Mouse (Mus musculus): ENCODE measurements around the gene Pigh. TPM values are rescaled to one million over a fixed set of nuclear protein-coding genes. Genes with fewer than 3 reads are reported as not detected.

Gene Pigh
- total RNA-seq, 2 experiments from 2014 or later = 9.8 to 10.2 TPM

DNA sequence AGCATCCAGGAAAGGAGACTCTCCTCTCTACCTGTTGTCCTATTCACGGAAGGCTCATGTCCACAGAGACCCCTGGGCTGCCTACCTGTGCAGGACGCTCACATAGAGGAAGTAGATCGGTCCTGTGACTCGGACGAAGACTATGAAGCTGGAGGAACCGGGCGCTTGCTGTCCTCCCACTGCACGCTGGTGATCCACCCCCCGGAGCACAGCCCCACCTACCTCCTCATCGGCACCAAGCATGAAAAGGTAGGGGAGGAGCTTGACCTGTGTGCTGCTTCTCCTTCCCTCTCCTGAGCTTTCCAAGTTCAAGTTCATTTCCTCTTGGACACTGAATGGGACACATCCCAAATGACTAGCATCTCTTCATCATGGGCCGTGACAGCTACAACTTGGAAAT lies 21.1 kb downstream of the Pigh start:
- no peak for DNase-seq (ENCODE audit: low spot score in 2 of 2)

DNA sequence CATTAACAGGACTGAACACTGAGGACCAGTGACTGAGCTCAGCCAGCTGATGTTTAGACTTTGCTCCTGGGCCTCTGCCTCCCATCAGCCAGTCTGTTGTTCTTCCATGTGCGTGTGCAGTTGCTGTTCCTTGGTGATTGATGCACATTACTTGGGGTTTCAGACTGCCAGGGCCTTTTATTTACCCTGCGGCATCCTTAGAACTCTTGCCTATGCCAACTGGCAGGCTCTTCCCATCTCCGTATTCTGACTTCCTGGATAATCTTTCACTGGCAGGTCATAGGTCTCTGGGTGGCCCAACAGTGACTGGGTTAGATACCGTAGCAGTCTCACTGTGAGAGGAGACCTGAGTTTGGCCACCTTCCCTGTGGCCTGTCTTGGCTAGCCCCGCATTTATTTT lies 21.9 kb downstream of the Pigh start:
- no peak for DNase-seq (ENCODE audit: low spot score in 2 of 2)

DNA sequence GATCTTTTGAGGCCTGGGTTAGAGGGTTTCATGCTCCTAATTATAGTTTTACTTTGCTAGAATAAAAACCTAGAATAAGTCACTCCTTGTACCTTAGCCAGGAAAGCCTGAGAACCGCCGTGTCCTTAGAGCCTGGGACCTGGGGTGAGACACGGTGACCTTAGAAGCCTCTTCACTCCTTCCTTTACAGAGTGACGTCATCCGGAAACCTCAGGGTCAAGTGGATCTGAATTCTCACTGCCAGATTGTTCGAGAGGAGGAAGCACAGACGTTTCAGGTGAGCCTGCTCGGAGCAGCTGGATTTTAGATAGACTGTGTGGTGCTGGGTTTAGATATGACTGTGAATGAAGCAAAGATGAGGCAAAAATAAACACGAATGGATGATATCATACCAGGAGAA lies 23.0 kb downstream of the Pigh start:
- DNase-seq (ENCODE audit: low spot score in 2 of 2) = no peak

- no peak for DNase-seq (ENCODE audit: low spot score in 2 of 2)
These were observed 25.0 kb downstream of the Pigh start for GRCm38 (mm10) chr12:79064451-79064850.

DNA sequence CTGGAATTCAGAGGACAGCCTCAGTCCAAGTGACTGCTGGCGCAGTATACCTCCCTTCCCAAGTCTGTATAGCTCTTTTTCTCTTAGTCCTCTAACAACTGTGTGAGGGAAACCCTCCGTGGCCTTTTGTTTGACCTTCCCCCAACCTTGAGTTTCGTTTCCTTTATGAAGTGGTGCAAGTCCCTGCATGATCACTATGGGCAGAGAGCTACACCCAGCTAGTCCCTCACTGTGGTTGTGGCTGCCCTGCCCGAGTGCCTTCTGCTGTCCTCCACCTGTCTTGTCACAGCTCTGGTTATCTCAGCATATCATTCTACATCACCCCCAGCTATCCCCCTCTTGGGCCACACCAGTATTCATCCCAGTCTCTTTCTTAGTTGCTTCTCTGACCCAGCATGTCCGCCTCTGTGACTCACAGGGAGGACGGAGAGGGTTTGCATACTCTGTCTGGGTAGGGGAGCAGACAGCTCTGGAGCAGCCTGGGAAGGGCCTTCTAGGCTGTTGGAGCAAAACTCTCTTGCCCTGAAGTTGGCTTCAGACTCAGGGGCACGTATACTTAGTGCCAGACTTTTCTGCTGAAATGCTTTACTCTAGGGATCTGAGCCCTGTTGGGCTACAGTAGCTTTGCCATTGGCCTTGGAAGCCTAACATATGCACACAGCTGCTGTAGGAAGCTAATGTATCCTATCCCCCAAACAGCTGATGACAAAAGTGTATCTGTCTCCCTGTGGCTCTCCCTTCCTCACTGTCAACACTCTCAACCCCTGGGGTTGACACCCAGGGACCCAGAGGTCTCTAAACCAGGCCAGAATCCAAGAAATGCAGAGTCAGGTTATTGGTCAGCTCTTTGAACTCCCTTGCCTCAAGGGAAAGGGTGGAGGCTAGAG lies 28.4 kb downstream of the Pigh start:
- DNase-seq (ENCODE audit: low spot score in 2 of 2) = no peak

DNA sequence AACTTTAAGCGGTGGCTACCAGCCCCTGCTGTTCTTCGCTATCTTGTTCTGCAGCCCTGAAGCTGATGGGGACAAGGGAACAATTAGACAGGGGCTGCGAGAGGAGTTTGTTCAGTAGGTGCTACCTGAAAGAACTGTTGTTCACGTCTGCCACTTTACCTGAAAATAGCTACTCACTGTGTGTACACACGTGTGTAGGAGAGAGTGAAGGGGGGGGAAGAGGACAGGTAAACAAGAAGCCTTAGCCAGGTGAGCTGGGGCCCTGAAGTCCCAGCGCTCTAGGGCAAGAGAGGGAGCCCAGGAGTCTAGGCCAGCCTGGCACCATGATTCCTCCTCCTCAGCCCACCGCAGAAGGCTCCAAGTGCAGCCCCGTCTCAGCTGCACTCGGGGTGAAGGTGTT lies 29.3 kb downstream of the Pigh start:
- no peak for DNase-seq (ENCODE audit: low spot score in 2 of 2)

GRCm38 (mm10) chr12:79059573-79059972 lies 29.9 kb downstream of the Pigh start:
- no peak for DNase-seq (ENCODE audit: low spot score in 2 of 2)

- no peak for DNase-seq (ENCODE audit: low spot score in 2 of 2)
These were observed 34.2 kb downstream of the Pigh start for GRCm38 (mm10) chr12:79055276-79055675.

DNA sequence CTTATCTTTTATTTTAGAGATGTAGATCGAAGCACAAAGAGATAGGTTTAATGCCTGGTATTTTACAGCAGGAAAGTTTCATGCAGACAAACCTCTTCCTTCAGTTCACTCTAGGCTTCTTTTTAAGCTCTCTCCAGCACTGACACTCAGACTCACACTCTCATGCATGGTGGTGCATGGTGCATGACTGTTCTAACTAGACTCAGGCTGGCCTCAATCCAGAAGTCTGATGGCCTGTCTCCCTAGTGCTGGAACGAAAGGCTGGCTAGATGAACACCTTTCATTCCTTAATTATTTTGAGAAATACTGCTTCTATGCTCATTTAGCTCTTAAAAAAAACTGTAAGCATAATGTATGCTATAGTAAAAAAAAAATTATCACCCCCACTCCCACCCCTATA lies 37.4 kb downstream of the Pigh start:
- no peak for DNase-seq (ENCODE audit: low spot score in 2 of 2)

- DNase-seq (ENCODE audit: low spot score in 2 of 2) = no peak
These were observed 38.8 kb downstream of the Pigh start for GRCm38 (mm10) chr12:79050545-79051212.

- DNase-seq (ENCODE audit: low spot score in 2 of 2) = no peak
These were observed 39.6 kb downstream of the Pigh start for GRCm38 (mm10) chr12:79049807-79050206.

GRCm38 (mm10) chr12:79048898-79049297 lies 40.6 kb downstream of the Pigh start:
- DNase-seq (ENCODE audit: low spot score in 2 of 2) = no peak

DNA sequence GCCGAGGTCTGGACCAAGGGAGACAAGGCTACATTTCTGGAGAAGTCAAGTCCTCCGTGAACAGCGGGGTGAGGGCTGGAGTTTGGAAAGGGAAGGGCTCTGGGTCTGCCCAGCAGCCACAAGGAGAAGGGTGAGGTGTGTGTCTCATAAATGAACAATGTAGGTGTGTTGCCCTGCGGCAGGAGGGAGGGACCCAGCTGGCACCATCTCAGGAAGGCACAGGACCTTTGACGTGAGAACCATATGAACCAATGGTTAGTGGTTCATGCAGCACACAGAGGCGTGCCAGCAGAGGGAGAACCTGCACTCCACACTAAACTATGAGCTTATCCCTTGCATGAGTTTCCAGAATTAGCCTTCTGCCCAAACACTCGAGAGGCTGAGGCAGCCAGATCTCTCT lies 42.2 kb downstream of the Pigh start:
- DNase-seq (ENCODE audit: low spot score in 2 of 2) = no peak

- no peak for DNase-seq (ENCODE audit: low spot score in 2 of 2)
These were observed 43.3 kb downstream of the Pigh start for GRCm38 (mm10) chr12:79046171-79046570.

DNA sequence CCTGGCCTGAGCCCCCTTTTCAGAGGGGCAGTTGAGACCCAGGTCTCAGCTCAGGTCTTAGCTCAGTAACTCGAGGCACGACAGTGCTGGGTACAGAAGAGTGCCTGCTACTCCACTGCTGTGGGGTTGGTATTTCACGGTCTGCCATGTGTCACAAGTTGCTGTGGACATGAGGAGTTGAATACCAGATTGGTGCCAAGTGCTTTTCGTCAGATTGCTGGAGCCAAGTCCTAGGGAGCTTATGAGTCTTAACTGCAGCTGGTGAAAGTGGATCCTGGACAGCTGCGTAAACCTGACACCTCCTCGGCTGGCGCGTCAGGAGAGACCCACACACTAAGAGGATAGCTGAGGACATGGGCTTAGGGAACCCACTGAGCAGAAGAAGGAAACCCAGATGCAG lies 44.8 kb downstream of the Pigh start:
- DNase-seq (ENCODE audit: low spot score in 2 of 2) = no peak

- DNase-seq (ENCODE audit: low spot score in 2 of 2) = no peak
These were observed 48.0 kb downstream of the Pigh start for GRCm38 (mm10) chr12:79041436-79041835.

DNA sequence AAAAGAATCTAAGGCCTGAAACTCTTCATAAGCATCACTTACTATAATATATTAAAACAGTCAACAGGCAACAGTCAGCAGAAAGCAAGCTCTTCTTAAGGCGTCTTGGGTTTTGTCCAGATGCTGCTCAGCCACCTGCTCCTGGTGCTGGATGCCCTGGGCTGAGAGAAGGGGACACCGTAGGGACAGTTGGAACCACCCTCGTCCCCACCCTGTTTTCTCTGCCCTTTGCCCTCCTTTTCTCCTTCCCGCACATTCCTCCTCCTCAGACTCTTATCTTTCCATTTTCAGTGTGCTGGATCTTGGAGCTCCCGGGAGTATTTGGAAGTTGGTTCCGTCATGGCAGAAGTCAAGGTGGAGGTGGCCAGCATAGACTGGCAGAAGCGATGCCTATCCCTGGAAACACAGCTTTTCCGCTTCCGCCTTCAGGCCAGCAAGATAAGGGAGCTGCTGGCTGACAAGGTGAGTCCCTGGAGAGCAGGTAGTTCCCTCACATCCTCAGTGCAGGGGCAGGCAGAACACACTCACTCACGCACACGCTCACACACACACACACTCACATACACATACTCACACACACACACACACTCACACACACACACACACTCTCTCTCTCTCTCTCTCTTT lies 49.1 kb downstream of the Pigh start:
- no peak for DNase-seq (ENCODE audit: low spot score in 2 of 2)

DNA sequence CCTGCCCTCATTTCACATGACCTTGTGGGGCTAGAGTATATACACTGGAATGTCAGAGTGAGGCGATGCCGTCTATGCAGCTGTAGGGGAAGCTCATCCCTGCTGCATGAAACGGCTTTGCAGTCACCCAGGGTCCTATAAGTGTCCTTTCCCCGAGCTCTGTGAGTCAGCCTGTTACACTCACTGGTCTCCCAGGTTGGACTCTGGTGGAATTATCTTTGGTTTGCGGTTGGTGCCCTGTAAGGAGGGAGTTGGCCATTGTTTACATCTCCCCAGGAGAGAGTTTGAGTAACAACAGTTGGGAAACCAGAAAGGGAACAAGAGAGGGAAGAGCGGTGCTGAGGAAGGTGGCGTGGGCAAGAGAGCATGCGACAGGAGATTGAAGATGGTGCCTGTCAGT lies 49.7 kb downstream of the Pigh start:
- no peak for DNase-seq (ENCODE audit: low spot score in 2 of 2)

- no peak for DNase-seq (ENCODE audit: low spot score in 2 of 2)
These were observed 54.1 kb downstream of the Pigh start for GRCm38 (mm10) chr12:79035349-79035748.

DNA sequence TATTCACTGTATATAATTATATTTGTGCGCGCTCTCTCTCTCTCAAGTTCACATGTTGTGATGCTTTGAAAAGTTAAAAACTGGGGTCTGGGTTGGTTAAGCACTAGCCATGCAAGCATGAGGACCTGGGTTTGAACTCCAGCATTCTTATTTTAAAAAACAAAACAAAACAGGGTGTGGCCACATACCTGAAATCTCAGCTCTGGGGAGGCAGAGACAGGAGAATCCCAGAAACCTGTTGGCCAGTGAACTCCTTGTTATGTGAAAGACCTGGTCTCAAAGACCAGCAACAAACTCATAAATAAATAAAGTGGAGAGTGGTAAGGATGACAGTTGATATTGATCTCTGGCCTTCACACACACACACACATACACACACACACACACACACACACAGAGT lies 55.1 kb downstream of the Pigh start:
- no peak for DNase-seq (ENCODE audit: low spot score in 2 of 2)

Data from layer of hippocampus, postnatal 14 days (tissue).